Mouse (Mus musculus) left cerebral cortex, adult 11 months (tissue): ENCODE data around the gene Thsd1.
"Not testable (repeated sequence)": the region's sequence is repeated elsewhere in the genome, so short reads cannot be mapped to it uniquely, and the experiment has no call there.

ENCODE experiments used
- DNase-seq: peaks from one replicate; pipeline ENCODE4 v3.0.0; 2022; ENCODE audit warnings: low spot score

Thsd1 gene

DNA sequence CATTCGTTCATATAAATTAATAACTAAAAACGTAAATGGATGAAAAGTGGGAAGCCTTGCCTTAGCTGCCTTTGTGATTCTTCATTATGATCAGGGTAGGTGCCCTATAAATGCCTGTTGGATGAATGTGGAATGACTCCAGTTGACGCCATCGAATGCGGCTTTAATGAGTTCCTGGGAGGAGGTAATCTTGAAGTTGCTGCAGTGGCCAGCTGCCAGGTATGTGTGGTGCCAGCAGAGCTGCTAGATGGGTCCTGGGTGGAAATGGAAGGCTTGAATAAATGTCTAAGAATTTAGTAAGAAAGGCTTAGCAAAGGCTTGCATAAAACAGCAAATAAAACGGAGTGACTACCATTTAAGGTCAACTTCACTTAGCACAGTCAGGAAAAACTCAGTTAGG is 37.7 kb downstream of the Thsd1 start:
- DNase-seq = no peak

DNA sequence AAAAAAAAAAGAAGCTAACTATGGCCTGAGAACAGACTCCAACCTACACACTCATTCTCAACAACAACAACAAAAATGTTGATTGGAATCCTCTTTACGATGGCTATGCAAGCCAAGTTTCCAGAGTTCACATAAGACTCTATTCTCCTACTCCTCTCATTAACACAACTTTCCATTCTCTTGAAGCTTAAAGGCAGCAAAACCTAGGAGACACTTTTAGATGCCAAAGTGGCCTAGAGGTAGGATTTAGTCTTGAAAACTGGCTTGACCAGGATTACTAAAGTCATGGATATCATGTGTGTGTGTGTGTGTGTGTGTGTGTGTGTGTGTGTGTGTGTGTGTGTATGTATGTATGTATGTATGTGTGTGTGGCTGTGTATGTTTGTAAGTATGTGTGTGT is 38.1 kb downstream of the Thsd1 start:
- DNase-seq = no peak

DNA sequence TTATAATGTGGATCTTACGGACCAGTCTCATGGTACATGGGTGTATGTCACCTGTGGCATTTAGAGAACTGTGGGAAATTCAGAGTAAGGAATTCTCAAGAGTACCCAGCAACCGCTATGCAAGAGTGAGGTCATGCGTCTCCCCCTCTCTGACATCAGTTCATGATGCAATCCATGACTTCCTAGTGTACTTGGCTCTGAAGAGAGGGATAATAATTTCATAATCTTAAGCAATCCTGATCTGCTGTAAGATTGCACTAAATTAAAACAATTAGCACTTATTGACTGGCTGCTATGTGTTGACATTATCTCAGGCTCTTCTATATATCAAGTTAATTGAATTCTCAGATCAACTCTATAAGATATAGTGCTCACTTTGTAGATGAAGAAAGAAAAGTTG is 39.7 kb downstream of the Thsd1 start:
- DNase-seq = no peak

DNA sequence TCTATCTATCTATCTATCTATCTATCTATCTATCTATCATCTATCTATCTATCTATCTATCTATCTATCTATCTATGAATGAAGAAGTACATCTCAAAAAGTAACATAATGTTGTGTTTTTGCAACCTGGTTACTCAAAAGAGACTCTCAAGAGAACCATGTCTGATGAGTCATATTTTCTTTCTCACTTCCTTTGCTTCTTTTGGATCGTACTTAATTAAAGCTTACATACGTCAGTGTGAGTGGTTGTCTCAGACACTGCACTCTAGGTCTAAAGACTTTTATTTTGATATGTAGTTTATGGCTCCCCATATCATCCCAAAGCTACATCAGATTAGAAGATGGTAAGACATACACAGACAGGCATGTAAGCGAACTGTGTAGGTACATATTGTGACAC is 46.0 kb downstream of the Thsd1 start:
- DNase-seq = no peak

DNA sequence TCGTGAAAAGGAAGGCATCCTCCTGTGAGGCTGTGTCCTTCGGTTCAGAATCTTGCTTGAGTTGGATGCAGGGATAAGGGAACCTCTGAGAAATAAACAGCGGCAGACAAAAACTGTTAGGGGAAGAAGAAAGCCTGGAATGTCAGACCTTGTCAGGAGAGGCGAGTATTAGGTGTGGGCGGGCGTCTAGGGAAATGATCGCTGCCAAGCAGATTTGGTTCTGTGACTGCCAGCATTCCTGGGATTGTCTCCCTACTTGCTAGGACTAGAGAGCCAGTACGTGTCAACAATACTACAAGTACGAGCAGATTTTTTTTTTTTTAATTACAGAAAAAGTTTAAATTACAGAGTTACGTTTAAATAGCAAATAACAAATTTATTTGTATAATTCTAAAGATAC is 47.5 kb downstream of the Thsd1 start:
- no peak for DNase-seq

DNA sequence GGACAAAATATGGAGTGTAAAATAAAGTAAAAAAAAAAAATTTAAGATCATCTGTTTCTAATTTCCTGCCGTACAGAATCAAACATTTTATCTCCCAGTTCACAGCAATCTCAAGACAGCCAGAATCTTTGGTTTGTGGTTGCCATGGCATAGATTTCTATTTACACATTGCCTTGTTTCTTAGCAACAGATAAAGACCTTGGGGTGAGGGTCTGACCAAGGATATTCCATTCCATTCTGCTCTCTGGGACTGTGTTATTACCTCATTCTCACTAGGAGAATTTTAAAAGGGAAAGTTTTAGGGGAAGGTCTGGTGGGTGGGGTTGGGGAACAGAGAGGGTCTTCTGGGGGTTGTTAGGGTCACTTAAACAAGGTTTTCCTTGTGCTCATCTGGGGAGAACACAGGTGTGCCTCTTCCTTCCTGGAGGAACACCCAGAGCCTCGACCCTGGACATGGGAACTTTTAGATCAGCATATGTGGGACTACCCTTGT is 55.9 kb downstream of the Thsd1 start, which contains the start of gene Tpte:
TSS of gene Tpte (plus strand) at position 443 of the 493 bp plus-strand sequence.
- no peak for DNase-seq

DNA sequence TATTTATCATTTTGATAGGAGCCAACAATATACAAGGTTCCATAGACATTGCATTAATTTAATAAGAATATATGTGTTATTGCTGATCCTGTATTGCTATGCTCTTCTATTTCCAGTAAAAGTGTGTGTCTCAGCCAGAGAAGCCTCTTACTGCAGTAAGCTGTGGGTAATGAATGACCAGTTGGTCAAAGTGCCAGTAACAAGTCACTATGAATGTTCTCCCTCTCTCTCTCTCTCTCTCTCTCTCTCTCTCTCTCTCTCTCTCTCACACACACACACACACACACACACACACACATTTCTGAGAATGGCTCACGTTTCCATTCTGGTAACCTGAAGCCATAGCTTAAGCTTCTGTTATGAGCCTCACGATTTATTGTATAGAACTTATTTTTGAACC is 75.2 kb downstream of the Thsd1 start:
- no peak for DNase-seq

DNA sequence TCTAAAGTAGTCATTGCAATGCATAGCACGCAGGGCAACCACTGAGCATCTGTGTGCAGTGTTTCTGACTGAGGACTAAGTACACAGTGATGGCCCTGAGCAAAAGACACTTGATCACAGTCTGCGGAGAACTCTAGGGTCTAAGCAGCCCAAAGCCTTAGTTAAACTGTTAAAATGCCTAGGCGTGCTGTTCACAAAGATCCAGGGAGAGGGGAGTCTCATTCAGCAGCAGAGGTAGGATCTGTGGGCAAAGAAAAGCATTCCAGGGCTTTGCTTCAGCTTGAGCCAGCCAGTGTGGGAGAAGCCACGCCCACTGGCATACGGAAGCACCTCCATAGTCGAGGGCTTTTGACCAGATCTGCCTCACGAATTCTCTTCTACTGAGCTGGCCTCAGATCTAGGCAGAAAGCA is 75.8 kb downstream of the Thsd1 start:
- DNase-seq = no peak

DNA sequence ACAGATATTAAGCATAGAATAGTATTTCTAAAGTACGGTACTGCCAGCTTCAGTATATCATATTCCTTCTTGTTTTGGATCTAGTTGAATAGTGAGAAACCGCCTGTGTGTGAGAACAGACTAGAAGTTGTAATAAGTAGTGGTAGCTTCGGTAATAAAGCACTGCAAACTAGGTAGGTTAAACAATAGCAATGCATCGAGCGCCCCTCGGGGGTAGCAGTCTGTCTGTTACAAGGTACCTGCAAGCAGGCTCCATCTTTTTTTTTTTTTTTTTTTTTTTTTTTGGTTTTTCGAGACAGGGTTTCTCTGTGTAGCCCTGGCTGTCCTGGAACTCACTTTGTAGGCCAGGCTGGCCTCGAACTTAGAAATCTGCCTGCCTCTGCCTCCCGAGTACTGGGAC is 76.9 kb downstream of the Thsd1 start:
- not testable (repeated sequence) for DNase-seq

DNA sequence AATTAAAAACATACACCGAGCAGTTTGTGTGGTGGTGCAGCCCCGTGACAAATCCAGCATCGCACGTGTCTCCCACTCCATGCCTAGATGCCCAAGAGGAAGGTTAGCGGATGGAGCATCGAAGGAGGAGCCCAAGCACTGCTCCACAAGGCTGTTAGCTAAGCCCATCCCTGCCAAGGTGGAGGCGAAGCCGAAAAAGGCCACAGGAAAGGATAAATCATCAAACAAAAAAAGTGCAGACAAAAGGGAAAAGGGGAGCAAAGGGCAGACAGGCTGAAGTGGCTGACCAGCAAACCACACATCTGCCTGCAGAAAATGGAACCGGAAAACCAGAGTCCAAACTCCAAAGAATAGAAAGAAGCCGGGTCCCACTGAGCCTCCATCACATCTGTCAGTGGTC is 79.9 kb downstream of the Thsd1 start:
- DNase-seq = no peak
